Mouse (Mus musculus) inflammation-experienced regulatory T-cells (primary cell): ENCODE data around the gene Glyr1. TPM values are rescaled to one million over a fixed set of nuclear protein-coding genes. Genes with fewer than 3 reads are reported as not detected.

Source experiments
- polyA plus RNA-seq, 2 experiments: library from polyadenylated mRNA; unstranded; fragments of 100-300 nt; shearing (Covaris generic); gene quantifications; one replicate each; pipeline ENCODE4 v1.2.1; 2017

Glyr1 gene
- 100 to 1,000 TPM; 133 to 156 TPM for polyA plus RNA-seq

GRCm38 (mm10) chr16:5049774-5050234 lies at the start of gene Glyr1, which contains the start of gene Ubn1:
TSS of gene Glyr1 (minus strand) at chr16:5049863.
TSS of gene Ubn1 (plus strand) at chr16:5050057.

GRCm38 (mm10) chr16:5013054-5013838 lies 36.4 kb downstream of the Glyr1 start, which contains the start of gene Rogdi:
TSS of gene Rogdi (minus strand) at chr16:5013553.

GRCm38 (mm10) chr16:5007067-5007466 lies 42.6 kb downstream of the Glyr1 start, which contains the start of gene Smim22:
TSS of gene Smim22 (plus strand) at chr16:5007288.

GRCm38 (mm10) chr16:4997553-4997952 lies 52.1 kb downstream of the Glyr1 start, which contains the start of gene Sept12:
TSS of gene Sept12 (minus strand) at chr16:4997852.

Other genes starting within 250 kb of the Glyr1 start
- 1 to 10 TPM in 1 of 2 experiments, under 1 TPM in 1; 0.68 to 1.6 TPM for gene 4930562C15Rik, start 214.4 kb downstream of the Glyr1 start, polyA plus RNA-seq
- gene Ubald1, start 169.5 kb downstream of the Glyr1 start, polyA plus RNA-seq = 10 to 100 TPM; 45.2 to 57.2 TPM
- 10 to 100 TPM; 58.3 to 63.5 TPM for gene Mgrn1, start 163.6 kb downstream of the Glyr1 start, polyA plus RNA-seq
- gene Nudt16l1, start 111.1 kb downstream of the Glyr1 start, polyA plus RNA-seq = 100 to 1,000 TPM; 143 to 155 TPM
- gene Anks3, start 85.7 kb downstream of the Glyr1 start, polyA plus RNA-seq = 10 to 100 TPM; 72.6 to 81.3 TPM
- gene Sept12, start 52.0 kb downstream of the Glyr1 start, polyA plus RNA-seq = 1 to 10 TPM in 1 of 2 experiments, under 1 TPM in 1; 0.33 to 1.0 TPM
- under 1 TPM in 1 of 2 experiments, not detected in 1; 0.46 TPM for gene Smim22, start 42.6 kb downstream of the Glyr1 start, polyA plus RNA-seq
- gene Rogdi, start 36.3 kb downstream of the Glyr1 start, polyA plus RNA-seq = 10 to 100 TPM; 15.3 to 18.7 TPM
- gene Ubn1, start 194 bp upstream of the Glyr1 start, polyA plus RNA-seq = 10 to 100 TPM; 38.9 to 47.3 TPM
- gene Ppl, start 82.6 kb upstream of the Glyr1 start, polyA plus RNA-seq = 1 to 10 TPM in 1 of 2 experiments, under 1 TPM in 1; 0.51 to 1.2 TPM
- gene Sec14l5, start 97.2 kb upstream of the Glyr1 start, polyA plus RNA-seq = under 1 TPM in 1 of 2 experiments, not detected in 1; 0.32 TPM
- 10 to 100 TPM; 54.0 to 61.0 TPM for gene Nagpa, start 154.1 kb upstream of the Glyr1 start, polyA plus RNA-seq
- 1 to 10 TPM in 1 of 2 experiments, not detected in 1; 1.1 TPM for gene AU021092, start 172.4 kb upstream of the Glyr1 start, polyA plus RNA-seq
- 10 to 100 TPM; 46.7 to 69.5 TPM for gene Alg1, start 183.8 kb upstream of the Glyr1 start, polyA plus RNA-seq
- 10 to 100 TPM; 42.7 to 58.9 TPM for gene Eef2kmt, start 206.1 kb upstream of the Glyr1 start, polyA plus RNA-seq